Mouse (Mus musculus): ENCODE measurements around the gene Foxa1.

The Foxa1 gene

GRCm38 (mm10) chr12:57541118-57541517 is 5.6 kb downstream of the Foxa1 start:
- no peak for DNase-seq (ENCODE audit: low spot score)

DNA sequence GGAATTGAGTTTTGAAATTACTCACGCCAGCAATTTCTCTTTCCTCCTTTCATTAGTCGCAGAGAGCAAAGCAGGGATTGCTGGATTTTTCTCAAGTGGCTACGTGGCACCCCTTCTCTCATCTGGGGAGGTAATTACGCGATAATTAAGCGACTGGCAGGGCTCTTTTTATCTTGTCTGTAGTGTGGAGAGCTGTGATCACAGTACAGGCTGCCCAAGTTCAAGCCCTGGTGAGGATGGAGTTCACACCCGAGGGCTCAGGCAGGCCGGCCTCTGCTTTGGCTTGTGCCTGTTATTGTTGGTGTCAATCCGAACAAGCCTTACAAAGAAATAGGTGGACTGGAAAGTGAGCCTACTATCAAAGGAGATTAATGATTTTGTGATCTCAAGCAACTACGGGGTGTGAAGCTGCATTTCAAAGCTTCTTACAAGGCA is 7.1 kb downstream of the Foxa1 start:
- peak; percentile 62 for DNase-seq (ENCODE audit: low spot score)

DNA sequence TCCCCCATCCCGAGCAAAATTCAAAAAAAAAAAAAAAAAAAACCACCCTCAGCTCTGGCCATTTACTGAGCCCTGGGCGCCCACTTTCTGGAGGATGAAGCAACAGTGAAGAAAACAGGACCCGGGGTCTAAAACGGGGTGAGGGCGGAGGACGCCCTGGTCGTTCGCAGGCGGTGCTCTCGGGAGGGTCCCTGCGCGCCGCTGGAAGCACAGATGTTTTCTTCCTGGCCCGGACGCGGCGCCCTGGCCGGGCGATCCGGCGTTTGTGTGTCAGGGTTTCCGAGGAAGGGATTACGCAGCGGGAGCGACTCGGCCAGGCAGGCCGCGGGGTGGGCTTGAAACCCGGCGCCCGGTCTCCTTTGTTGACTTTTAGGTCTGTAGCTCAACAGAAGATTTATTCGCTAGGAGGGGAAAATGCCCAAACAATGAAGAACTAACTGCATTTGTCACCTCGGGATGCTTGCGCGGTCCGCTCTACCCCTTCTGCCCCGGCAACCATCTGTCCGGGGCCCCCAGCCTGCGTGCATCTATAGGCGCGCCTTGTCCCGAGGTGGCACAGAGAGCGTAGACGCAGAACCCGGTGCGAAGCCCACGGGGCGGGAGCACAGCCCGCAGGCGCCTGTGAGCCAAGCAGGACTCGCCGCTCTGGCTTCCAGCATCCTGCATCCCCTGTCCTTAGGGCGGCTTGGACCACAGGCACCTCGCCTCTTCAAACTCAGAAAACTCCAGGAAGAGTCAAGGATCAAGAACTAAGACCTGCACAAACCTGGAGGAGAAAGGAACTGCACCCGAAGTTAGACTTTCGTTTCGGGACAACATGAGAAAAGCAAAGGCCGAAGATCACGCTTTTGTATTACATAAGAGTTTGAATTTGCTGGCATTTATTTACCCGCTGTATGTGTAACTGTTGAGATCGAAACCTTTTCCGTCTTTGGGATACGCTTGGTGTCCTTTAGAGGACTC is 7.8 kb downstream of the Foxa1 start:
- DNase-seq (ENCODE audit: low spot score) = peak; percentile 68

GRCm38 (mm10) chr12:57537791-57538587 is 8.7 kb downstream of the Foxa1 start:
- peak; percentile 43 for DNase-seq (ENCODE audit: low spot score)

DNA sequence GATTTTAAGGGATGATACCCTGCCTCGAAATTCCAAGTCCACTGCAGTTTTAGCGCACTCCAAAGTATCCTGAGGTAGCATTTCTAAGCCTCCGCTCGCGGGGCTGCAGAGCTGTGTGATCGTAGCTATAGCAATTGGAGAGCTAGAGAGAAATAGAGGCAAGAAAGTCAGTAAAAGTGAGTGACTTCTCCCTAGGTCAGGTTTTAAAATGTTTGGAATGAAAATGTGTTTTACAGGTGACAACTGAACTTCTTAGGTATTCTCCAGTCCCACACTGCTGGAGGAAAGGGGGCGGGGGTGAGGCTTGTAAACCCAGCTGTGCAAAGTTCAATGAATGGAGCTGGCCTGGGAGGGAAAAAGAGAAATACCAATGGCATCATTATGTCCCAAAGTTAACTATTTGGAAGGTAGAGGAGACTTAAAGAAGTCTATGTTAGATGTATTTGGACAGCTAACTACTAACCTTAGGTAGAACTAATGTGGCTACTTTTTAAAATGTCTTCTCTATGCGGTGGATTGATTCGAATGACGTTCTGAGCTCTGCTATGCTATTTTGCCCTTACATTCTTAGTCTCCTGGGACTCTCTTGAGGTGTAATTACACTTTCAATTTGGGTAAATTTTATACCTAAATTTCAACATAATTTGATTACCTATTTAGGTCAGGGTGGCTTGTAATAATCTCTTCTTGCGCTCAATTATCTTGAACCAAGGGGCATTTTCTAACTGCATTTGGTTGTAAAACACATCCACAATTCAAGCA is 9.6 kb downstream of the Foxa1 start:
- DNase-seq (ENCODE audit: low spot score) = no peak

DNA sequence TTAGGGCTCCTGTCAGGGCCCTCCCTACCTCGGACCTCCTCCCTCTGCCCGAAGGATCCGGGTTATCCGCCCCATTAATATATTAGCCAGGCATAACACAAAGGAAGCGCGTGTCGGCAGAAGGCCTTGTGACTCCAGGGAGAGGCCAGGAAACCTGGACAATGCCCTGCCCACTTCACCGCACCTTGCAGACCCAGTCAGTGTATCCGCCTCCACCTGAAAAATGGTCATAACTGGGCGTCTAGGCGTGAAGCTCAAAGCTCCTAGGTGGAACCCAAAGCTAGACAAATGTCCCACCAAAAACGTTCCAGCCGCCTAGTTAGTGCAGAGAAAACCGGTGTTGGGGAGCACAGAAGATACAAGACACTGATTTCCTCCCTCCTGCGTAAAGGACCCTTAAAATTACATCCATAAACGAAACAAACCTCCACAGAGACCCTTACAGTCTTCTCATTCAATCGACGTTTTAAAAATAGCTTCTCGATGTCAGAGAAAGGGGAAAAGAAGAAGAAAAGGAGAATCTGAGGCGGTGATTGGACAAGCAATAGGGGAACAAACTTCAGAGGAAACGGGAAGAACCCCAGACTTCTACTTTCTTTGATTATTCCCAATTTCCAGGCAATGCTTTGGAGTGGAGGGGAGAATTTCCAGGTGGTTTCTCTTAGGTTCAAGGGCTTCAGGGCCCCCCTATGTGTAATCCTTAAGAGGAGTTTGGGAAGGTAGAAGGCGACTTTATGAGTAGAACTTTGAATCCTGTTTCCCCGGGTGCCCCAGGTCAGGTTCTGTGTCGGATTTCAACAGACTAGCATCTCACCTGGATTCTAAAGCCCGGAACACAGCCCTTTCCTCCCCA is 10.4 kb downstream of the Foxa1 start:
- DNase-seq (ENCODE audit: low spot score) = peak; percentile 39

GRCm38 (mm10) chr12:57534879-57535611 is 11.7 kb downstream of the Foxa1 start:
- DNase-seq (ENCODE audit: low spot score) = peak; percentile 70

- DNase-seq (ENCODE audit: low spot score) = no peak
These were observed 12.2 kb downstream of the Foxa1 start for GRCm38 (mm10) chr12:57534517-57534878.

GRCm38 (mm10) chr12:57530474-57530873 is 16.2 kb downstream of the Foxa1 start:
- DNase-seq (ENCODE audit: low spot score) = peak; percentile 61

GRCm38 (mm10) chr12:57528335-57528734 is 18.4 kb downstream of the Foxa1 start:
- DNase-seq (ENCODE audit: low spot score) = no peak

DNA sequence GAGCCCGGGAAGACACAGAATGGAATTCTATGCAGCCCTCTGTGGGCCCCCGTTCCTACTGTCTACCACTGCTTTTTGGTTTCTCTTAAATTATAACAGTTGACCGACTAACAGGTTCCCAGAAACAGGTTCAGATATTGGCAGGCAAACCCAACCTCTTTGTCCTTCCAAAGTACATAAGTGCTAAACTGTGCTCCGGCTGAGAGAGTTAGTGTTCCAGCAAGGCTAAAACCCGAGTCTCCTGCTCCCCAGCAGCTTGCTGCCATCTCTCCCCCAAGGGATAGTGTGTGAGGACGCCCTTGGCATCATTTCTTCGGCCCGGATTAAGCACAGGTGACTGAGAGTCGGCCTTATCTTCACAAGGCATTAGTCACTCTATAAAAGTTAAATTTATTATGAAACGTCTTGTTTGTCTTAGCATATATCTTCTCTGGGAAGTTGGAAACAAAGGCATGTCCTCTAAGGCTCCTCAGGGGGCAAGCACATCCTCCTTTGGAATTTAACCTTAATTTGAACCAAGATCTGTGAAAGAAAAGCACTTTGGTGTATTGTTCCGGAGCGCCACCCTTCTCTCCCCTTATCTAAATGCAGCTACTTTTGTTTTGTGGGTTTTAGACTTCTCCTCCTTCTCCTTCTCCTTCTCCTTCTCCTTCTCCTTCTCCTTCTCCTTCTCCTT is 30.9 kb downstream of the Foxa1 start:
- DNase-seq (ENCODE audit: low spot score) = no peak

DNA sequence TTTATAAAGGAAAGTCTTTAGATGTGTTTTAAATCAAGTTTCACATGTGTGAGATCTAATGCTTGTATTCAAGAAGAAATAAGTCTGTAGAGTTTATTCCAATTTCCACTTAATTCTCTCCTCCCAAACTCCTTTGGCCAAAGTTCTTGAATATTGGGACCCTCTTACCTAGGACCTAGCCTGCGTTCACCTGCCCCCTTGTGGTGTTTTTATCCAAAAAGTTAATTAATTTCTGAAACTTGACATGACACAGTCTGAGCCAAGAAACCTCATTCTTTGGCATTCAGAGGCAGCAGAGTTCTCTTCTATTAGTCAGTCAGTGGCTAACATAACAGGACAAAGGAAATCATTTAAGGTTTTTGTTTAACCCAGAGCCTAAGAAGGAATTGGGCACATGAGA is 32.2 kb downstream of the Foxa1 start:
- DNase-seq (ENCODE audit: low spot score) = no peak

DNA sequence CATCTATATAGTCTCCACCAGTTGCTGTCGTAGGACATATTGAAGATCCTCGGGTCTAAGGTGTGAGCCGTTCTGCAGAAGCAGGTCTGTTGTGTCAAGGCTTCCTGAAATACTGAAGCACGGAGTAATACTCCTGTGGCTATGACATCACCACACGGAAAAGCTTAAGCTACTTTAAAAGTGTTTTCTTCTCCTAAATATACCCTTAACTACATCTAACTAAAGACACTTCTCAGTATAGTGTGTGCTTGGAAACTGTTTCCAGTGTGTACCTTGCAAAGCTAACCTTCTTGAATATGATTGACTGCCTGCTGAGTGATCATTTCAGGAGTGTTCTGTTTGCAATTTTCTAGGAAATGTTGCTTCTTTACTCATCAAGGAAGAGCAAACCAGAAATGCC is 35.2 kb downstream of the Foxa1 start:
- no peak for DNase-seq (ENCODE audit: low spot score)

DNA sequence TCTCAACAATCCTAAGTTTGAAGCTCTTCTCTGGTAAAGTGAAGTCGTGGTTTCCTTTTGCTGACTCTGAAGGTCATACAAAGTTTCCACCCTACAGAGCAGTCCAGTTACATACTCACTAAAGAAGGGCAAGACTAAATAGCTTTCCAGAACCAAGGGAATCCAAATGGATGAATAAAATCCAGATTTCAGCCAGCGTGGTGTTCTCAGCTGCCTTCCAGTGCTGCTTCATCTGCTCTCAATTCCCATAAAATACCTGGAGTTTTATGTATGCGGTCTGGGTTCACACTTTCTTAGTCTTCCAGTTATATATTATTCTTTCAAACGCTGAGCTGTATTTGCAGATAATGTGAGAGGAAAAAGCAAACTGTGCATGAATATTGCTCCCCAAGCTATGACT is 35.6 kb downstream of the Foxa1 start:
- no peak for DNase-seq (ENCODE audit: low spot score)

DNA sequence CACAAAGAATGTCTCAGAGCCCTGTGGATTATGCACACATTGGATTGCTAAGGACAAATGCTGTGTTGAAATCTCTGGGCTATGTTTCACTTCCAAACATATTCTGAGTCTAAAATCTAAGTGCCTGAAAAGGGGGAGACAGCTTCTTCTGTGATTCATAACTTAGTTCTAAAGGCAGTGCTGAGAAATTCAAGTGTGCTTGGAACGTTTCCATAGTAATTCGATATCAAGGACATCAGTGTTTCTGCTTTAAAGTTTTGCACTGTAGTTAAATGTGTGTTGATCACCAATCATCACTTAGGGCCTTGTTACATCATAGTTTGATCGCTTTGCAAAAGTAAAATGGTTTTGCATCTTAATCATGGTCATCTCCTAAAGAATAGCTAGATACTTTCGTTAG is 37.0 kb downstream of the Foxa1 start:
- no peak for DNase-seq (ENCODE audit: low spot score)

DNA sequence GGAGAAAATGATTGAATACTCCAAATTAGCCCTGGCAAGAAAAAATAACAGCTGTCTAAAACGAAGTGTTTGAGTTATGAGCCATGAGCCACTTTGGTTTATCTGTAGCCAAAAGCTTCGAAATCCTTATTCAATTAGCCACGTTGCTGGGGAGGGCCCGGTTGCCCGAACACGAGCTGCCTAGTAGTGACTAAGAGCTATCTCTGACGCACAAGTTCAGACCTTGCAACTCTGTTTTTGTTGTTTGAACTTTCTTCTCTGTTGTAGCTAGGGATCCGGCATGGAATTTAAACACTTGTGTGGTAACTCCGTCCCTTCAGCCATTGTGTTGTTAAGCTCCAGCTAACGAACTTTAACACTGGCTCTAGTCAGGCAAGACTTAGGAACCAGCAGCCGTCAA is 37.8 kb downstream of the Foxa1 start:
- DNase-seq (ENCODE audit: low spot score) = peak; percentile 15

DNA sequence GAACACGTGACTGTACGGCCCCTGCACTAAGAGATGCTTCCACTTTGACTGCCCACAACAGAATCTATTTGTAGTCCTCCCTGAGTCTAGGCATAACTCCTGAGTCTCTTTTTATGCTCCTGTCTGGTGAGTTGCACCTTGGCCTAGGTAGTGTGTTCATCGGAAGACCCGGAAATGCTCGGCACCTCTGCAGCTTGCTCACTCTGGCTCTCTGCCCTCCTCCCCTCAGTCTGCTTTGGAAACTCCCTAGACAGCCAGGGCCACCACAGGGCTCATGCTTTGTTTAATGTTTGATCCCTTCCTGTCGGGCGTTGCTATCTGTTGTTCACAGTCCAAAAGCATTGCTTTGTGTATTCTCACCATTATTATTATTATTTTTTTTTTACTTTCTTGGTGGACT is 41.4 kb downstream of the Foxa1 start:
- no peak for DNase-seq (ENCODE audit: low spot score)

- DNase-seq (ENCODE audit: low spot score) = no peak
These were observed 46.5 kb downstream of the Foxa1 start for GRCm38 (mm10) chr12:57500246-57500645.

GRCm38 (mm10) chr12:57496347-57497119 is 50.2 kb downstream of the Foxa1 start:
- DNase-seq (ENCODE audit: low spot score) = peak; percentile 52
